Mouse (Mus musculus) MEL (cell line): ENCODE measurements around the gene Hectd1. TPM values are rescaled to one million over a fixed set of nuclear protein-coding genes. Genes with fewer than 3 reads are reported as not detected.

ENCODE experiments used
- DNase-seq: peaks from one replicate; pipeline ENCODE4 v3.0.0; 2011; ENCODE audit warnings: low read depth, low spot score
- H3K27ac ChIP-seq: 2 replicates; pipeline ENCODE4 v1.5.1; 2012; ENCODE audit warnings: low read depth, mild to moderate bottlenecking, control low read depth, low read length, moderate library complexity; ENCODE audit not compliant: control insufficient read depth
- H3K27me3 ChIP-seq, 2 experiments: fragments of 150-350 bp in 1 of 2; sonication (generic) in 1 of 2; 2 replicates each; pipeline ENCODE4 v1.6.1; 2012; ENCODE audit warnings: low read length in 2 of 2, mild to moderate bottlenecking in 2 of 2, improper control_type of control experiment in 1 of 2, moderate library complexity in 1 of 2; ENCODE audit not compliant: insufficient read depth in 2 of 2, control insufficient read depth in 1 of 2
- H3K36me3 ChIP-seq, 2 experiments: 2 replicates each; pipeline ENCODE4 v1.6.1; 2012 to 2014; ENCODE audit warnings: low read length in 2 of 2, improper control_type of control experiment in 1 of 2, inconsistent platforms in 1 of 2, mild to moderate bottlenecking in 1 of 2; ENCODE audit not compliant: insufficient read depth in 2 of 2, control insufficient read depth in 1 of 2
- H3K4me1 ChIP-seq, 2 experiments: fragments of 150-350 bp in 1 of 2; sonication (generic) in 1 of 2; 2 replicates each; pipeline ENCODE4 v1.6.1; 2012; ENCODE audit warnings: low read length in 2 of 2, improper control_type of control experiment in 1 of 2, mild to moderate bottlenecking in 1 of 2; ENCODE audit not compliant: insufficient read depth in 2 of 2, control insufficient read depth in 1 of 2
- H3K4me3 ChIP-seq, 2 experiments: fragments of 150-350 bp in 1 of 2; sonication (generic) in 1 of 2; 2 replicates each; pipeline ENCODE4 v1.5.1; 2012; ENCODE audit warnings: low read depth in 2 of 2, low read length in 2 of 2, mild to moderate bottlenecking in 2 of 2, moderate library complexity in 2 of 2, control low read depth in 1 of 2, improper control_type of control experiment in 1 of 2; ENCODE audit not compliant: control insufficient read depth in 1 of 2, insufficient read depth in 1 of 2
- H3K79me2 ChIP-seq: 2 replicates; pipeline ENCODE4 v1.6.1; 2012; ENCODE audit warnings: mild to moderate bottlenecking, low read length, moderate library complexity; ENCODE audit not compliant: control insufficient read depth, poor library complexity, insufficient read depth
- H3K9ac ChIP-seq: 2 replicates; pipeline ENCODE4 v1.6.1; 2012; ENCODE audit warnings: low read depth, mild to moderate bottlenecking, control low read depth, low read length, moderate library complexity; ENCODE audit not compliant: control insufficient read depth, poor library complexity, severe bottlenecking
- H3K9me3 ChIP-seq: fragments of 150-350 bp; sonication (generic); replicated peaks from 2 replicates; pipeline ENCODE4 v1.6.1; 2012; ENCODE audit warnings: mild to moderate bottlenecking, low read length, improper control_type of control experiment, moderate library complexity; ENCODE audit not compliant: insufficient read depth
- BHLHE40 ChIP-seq: IDR thresholded peaks from 2 replicates; pipeline ENCODE4 v1.6.1; 2012; ENCODE audit warnings: low read depth, mild to moderate bottlenecking, inconsistent platforms, low read length, improper control_type of control experiment, borderline replicate concordance
- E2F4 ChIP-seq: IDR thresholded peaks from 2 replicates; pipeline ENCODE4 v1.6.1; 2011; ENCODE audit warnings: low read depth, low read length, improper control_type of control experiment, borderline replicate concordance
- ELF1 ChIP-seq: IDR thresholded peaks from 2 replicates; pipeline ENCODE4 v1.6.1; 2014; ENCODE audit warnings: low read depth, mild to moderate bottlenecking, inconsistent platforms, low read length, improper control_type of control experiment, moderate library complexity
- ETS1 ChIP-seq: IDR thresholded peaks from 2 replicates; pipeline ENCODE4 v1.6.1; 2012; ENCODE audit warnings: low read depth, mild to moderate bottlenecking, inconsistent platforms, low read length, improper control_type of control experiment, moderate library complexity
- GABPA ChIP-seq: IDR thresholded peaks from 2 replicates; pipeline ENCODE4 v1.6.1; 2012; ENCODE audit warnings: low read depth, mild to moderate bottlenecking, inconsistent platforms, low read length, improper control_type of control experiment, moderate library complexity
- GATA1 ChIP-seq: IDR thresholded peaks from 2 replicates; pipeline ENCODE4 v1.6.1; 2011; ENCODE audit warnings: low read depth, low read length, improper control_type of control experiment
- JUND ChIP-seq: IDR thresholded peaks from 2 replicates; pipeline ENCODE4 v1.6.1; 2011; ENCODE audit warnings: low read depth, mild to moderate bottlenecking, improper control_type of control experiment, low read length
- KAT2A ChIP-seq: conservative IDR thresholded peaks from 2 replicates; pipeline ENCODE4 v1.6.1; 2012; ENCODE audit warnings: low read depth, low read length, improper control_type of control experiment, inconsistent platforms
- MAX ChIP-seq: IDR thresholded peaks from 2 replicates; pipeline ENCODE4 v1.6.1; 2011; ENCODE audit warnings: low read length, improper control_type of control experiment
- MAZ ChIP-seq: IDR thresholded peaks from 2 replicates; pipeline ENCODE4 v1.6.1; 2012; ENCODE audit warnings: low read depth, mild to moderate bottlenecking, inconsistent platforms, low read length, improper control_type of control experiment
- MYB ChIP-seq: IDR thresholded peaks from 2 replicates; pipeline ENCODE4 v1.6.1; 2011; ENCODE audit warnings: mild to moderate bottlenecking, low read depth, low read length, improper control_type of control experiment
- MYC ChIP-seq: IDR thresholded peaks from 2 replicates; pipeline ENCODE4 v1.6.1; 2011; ENCODE audit warnings: low read depth, mild to moderate bottlenecking, low read length, improper control_type of control experiment, moderate library complexity
- POLR2A ChIP-seq, 2 experiments: IDR thresholded peaks; 2 replicates each; pipeline ENCODE4 v1.6.1; 2011 to 2012; ENCODE audit warnings: low read length in 2 of 2, mild to moderate bottlenecking in 2 of 2, control low read depth in 1 of 2, improper control_type of control experiment in 1 of 2, low read depth in 1 of 2, moderate library complexity in 1 of 2; ENCODE audit not compliant: control insufficient read depth in 1 of 2, insufficient read depth in 1 of 2, poor library complexity in 1 of 2
- POLR2AphosphoS2 ChIP-seq: IDR thresholded peaks from 2 replicates; pipeline ENCODE4 v1.6.1; 2011; ENCODE audit warnings: low read length, improper control_type of control experiment
- RAD21 ChIP-seq: IDR thresholded peaks from 2 replicates; pipeline ENCODE4 v1.6.1; 2011; ENCODE audit warnings: mild to moderate bottlenecking, low read depth, low read length, improper control_type of control experiment
- SIN3A ChIP-seq: IDR thresholded peaks from 2 replicates; pipeline ENCODE4 v1.6.1; 2012; ENCODE audit warnings: low read length, improper control_type of control experiment, inconsistent platforms
- SMC3 ChIP-seq: IDR thresholded peaks from 2 replicates; pipeline ENCODE4 v1.6.1; 2011; ENCODE audit warnings: low read depth, low read length, improper control_type of control experiment
- TAL1 ChIP-seq: IDR thresholded peaks from 2 replicates; pipeline ENCODE4 v1.6.1; 2012; ENCODE audit warnings: mild to moderate bottlenecking, inconsistent platforms, low read length, moderate library complexity, mixed read lengths
- TCF12 ChIP-seq: IDR thresholded peaks from 2 replicates; pipeline ENCODE4 v1.6.1; 2014; ENCODE audit warnings: low read depth, mild to moderate bottlenecking, inconsistent platforms, low read length, improper control_type of control experiment, moderate library complexity
- UBTF ChIP-seq: IDR thresholded peaks from 2 replicates; pipeline ENCODE4 v1.6.1; 2012; ENCODE audit warnings: low read depth, mild to moderate bottlenecking, inconsistent platforms, low read length, improper control_type of control experiment, moderate library complexity, borderline replicate concordance; ENCODE audit not compliant: insufficient read depth
- USF1 ChIP-seq: IDR thresholded peaks from 2 replicates; pipeline ENCODE4 v1.6.1; 2014; ENCODE audit warnings: low read depth, mild to moderate bottlenecking, inconsistent platforms, low read length, improper control_type of control experiment, moderate library complexity
- USF2 ChIP-seq, 2 experiments: IDR thresholded peaks; 2 replicates each; pipeline ENCODE4 v1.6.1; 2011 to 2012; ENCODE audit warnings: improper control_type of control experiment in 2 of 2, low read length in 2 of 2, borderline replicate concordance in 1 of 2, inconsistent platforms in 1 of 2, low read depth in 1 of 2, mild to moderate bottlenecking in 1 of 2; ENCODE audit not compliant: insufficient read depth in 1 of 2
- ZKSCAN1 ChIP-seq: IDR thresholded peaks from 2 replicates; pipeline ENCODE4 v1.6.1; 2012; ENCODE audit warnings: low read depth, mild to moderate bottlenecking, inconsistent platforms, low read length, improper control_type of control experiment, moderate library complexity
- ZMIZ1 ChIP-seq: IDR thresholded peaks from 2 replicates; pipeline ENCODE4 v1.6.1; 2012; ENCODE audit warnings: low read depth, mild to moderate bottlenecking, inconsistent platforms, low read length, improper control_type of control experiment, moderate library complexity
- polyA plus RNA-seq, 2 experiments: library from polyadenylated mRNA; stranded (reverse) in 1 of 2; unstranded in 1 of 2; fragments of >175 nt in 1 of 2; fragments of >200 nt in 1 of 2; gene quantifications; 2 replicates each; pipeline versions ENCODE4 v1.2.1 to v1.2.4; 2012; ENCODE audit warnings: low replicate concordance in 2 of 2, low read depth in 1 of 2; ENCODE audit not compliant: insufficient read length in 2 of 2, insufficient read depth in 1 of 2, missing spikeins in 1 of 2
- total RNA-seq: library from RNA; depleted of rRNA; stranded (reverse); fragments of 300-350 nt; gene quantifications from 2 replicates; pipeline ENCODE4 v1.2.3, GENCODE M21; 2012

Hectd1 gene
- total and polyA plus RNA-seq, 3 experiments, result 55.2 to 248 (median 72.0) TPM

GRCm38 (mm10) chr12:51831931-51832330 lies 2.6 kb upstream of the Hectd1 start:
- peaks cover 12 to 14% of the 10 kb centered on the region in 2 experiments; a peak in 3 of 4 replicates for H3K4me1 ChIP-seq
- no peak overlapping the region for H3K9ac ChIP-seq
- TF ChIP-seq MYB, result no peak
- TF ChIP-seq E2F4, result no peak
- no peak for TF ChIP-seq USF1
- TF ChIP-seq GATA1, result no peak
- TF ChIP-seq KAT2A, result no peak
- TF ChIP-seq USF2 (IDR thresholded peaks at IDR 0.05; ENCODE audit: borderline replicate concordance in 1 of 2, insufficient read depth in 1 of 2, low read depth in 1 of 2, low read length in 2 of 2), result no peak
- no peak for TF ChIP-seq MAX
- no peak for TF ChIP-seq ETS1
- no peak overlapping the region for H3K27ac ChIP-seq
- H3K9me3 ChIP-seq, result no peaks in the 10 kb centered on the region
- H3K27me3 ChIP-seq, result no peaks in the 10 kb centered on the region
- H3K4me3 ChIP-seq, result no peak overlapping the region
- H3K79me2 ChIP-seq, result peaks cover 39% of the 10 kb centered on the region
- H3K36me3 ChIP-seq, result peaks cover 2 to 22% of the 10 kb centered on the region in 2 experiments
- no peak for DNase-seq

GRCm38 (mm10) chr12:51831296-51831695 lies 2.0 kb upstream of the Hectd1 start:
- no peaks in the 10 kb centered on the region for H3K27me3 ChIP-seq
- no peak overlapping the region for H3K27ac ChIP-seq
- H3K9me3 ChIP-seq, result no peaks in the 10 kb centered on the region
- H3K4me3 ChIP-seq, result no peak overlapping the region
- no peak overlapping the region for H3K9ac ChIP-seq
- peaks cover 43% of the 10 kb centered on the region for H3K79me2 ChIP-seq
- no peak for TF ChIP-seq MAX
- no peak for TF ChIP-seq JUND
- TF ChIP-seq KAT2A, result no peak
- no peak for TF ChIP-seq MYB
- TF ChIP-seq UBTF, result no peak
- TF ChIP-seq USF2 (IDR thresholded peaks at IDR 0.05; ENCODE audit: borderline replicate concordance in 1 of 2, insufficient read depth in 1 of 2, low read depth in 1 of 2, low read length in 2 of 2), result no peak
- no peak for TF ChIP-seq BHLHE40
- TF ChIP-seq MAZ, result no peak
- no peak for TF ChIP-seq ELF1
- no peak for TF ChIP-seq RAD21
- TF ChIP-seq MYC, result no peak
- no peak for TF ChIP-seq GABPA
- TF ChIP-seq TCF12, result no peak
- TF ChIP-seq POLR2AphosphoS2, result no peak
- no peak for TF ChIP-seq SIN3A
- no peak for TF ChIP-seq ZMIZ1
- TF ChIP-seq POLR2A (IDR thresholded peaks at IDR 0.05; ENCODE audit: control insufficient read depth in 1 of 2, insufficient read depth in 1 of 2, low read depth in 1 of 2, low read length in 2 of 2, poor library complexity in 1 of 2), result no peak
- no peak for TF ChIP-seq ZKSCAN1
- no peak for TF ChIP-seq TAL1
- no peak for TF ChIP-seq SMC3
- peaks cover 4 to 26% of the 10 kb centered on the region in 2 experiments for H3K36me3 ChIP-seq
- H3K4me1 ChIP-seq, result peaks cover 14 to 17% of the 10 kb centered on the region in 2 experiments; a peak in 3 of 4 replicates
- DNase-seq, result no peak
